Comparison of ENCODE assay signal across 10 mouse cellular contexts in the genomic region with DNA sequence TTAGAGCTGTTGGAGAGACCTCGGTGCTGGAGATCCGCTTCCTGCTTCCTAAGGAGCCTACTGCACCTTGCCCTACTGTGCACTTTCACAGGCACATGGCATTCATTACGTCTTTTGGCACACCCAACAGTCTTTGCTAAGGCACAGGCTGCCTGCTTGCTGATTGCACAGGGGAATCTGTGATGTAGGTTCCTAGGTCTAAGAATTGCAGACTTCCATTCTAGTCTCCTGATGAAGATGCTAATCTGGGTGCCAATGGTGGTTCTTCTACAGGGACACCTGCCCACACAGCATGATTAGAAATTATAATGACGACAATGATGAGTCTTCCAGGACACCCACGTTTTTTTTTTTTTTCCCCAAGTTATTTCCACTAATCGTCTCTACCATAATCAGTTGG.
"Had no signal": no experiment of that assay in that cellular context is flagged by ENCODE, and none has a peak within 500 bp of the region (broad histone marks: within the 10 kb centered on the region; RNA-seq: fewer than 3 reads in every experiment).

No protein-coding gene starts in this region.

- DNase-seq: kidney, adult 2 months; kidney, postnatal 25 days; liver, embryonic 13.5 days; lung, adult 2 months; lung, postnatal 14 days; retina, postnatal 1 day; right cerebral cortex, postnatal 4 days; thymus, postnatal 25 days had no signal

- ATAC-seq: midbrain, embryonic 13.5 days; midbrain, embryonic 16.5 days had no signal
